ENCODE assay signal across 8 mouse cellular contexts in genomic region chr13:53426507-53426906, GRCm38 (mm10). TPM values are rescaled to one million over a fixed set of nuclear protein-coding genes. Genes with fewer than 3 reads are reported as not detected.
DNase-seq lines count a peak whose midpoint lies in the region; ATAC-seq lines count a peak whose summit lies in the region.

No protein-coding gene starts in this region.

- H3K27ac ChIP-seq in forebrain, embryonic 11.5 days (ENCODE audit: low read depth, low read length), result no peak overlapping the region
- H3K27ac ChIP-seq in forebrain, embryonic 16.5 days (ENCODE audit: low read length), result no peak overlapping the region

- DNase-seq in forebrain, embryonic 11.5 days (ENCODE audit: low spot score), result peak; percentile 92
- peak; percentile 96 for DNase-seq in ZHBTc4 (ENCODE audit: low read depth, low spot score)
- DNase-seq in cerebellum, postnatal 36 days, result peak; percentile 72 to 73
- peak; percentile 17 for DNase-seq in gonadal fat pad, adult 2 months (ENCODE audit: low read depth)
- peak; percentile 73 for DNase-seq in layer of hippocampus, adult 9-11 months
- DNase-seq in lung, postnatal 4 days, result peak; percentile 71 to 85
- peak; percentile 36 to 73 for DNase-seq in spleen, adult 18-20 months

- H3K4me3 ChIP-seq in forebrain, embryonic 11.5 days (ENCODE audit: low read depth, low read length), result no peak overlapping the region
- no peak overlapping the region for H3K4me3 ChIP-seq in forebrain, embryonic 16.5 days (replicated peaks; ENCODE audit: low read length)

- no peaks in the 10 kb centered on the region for H3K9me3 ChIP-seq in forebrain, embryonic 11.5 days (ENCODE audit: control insufficient read depth, low read length)
- H3K9me3 ChIP-seq in forebrain, embryonic 16.5 days (ENCODE audit: control insufficient read depth, low read length), result no peaks in the 10 kb centered on the region

- no peak overlapping the region for H3K4me2 ChIP-seq in forebrain, embryonic 11.5 days (ENCODE audit: low read depth, low read length, severe bottlenecking)
- H3K4me2 ChIP-seq in forebrain, embryonic 16.5 days (ENCODE audit: low read length), result no peak overlapping the region

- H3K9ac ChIP-seq in forebrain, embryonic 11.5 days (ENCODE audit: low read length), result no peak overlapping the region
- no peak overlapping the region for H3K9ac ChIP-seq in forebrain, embryonic 16.5 days (replicated peaks; ENCODE audit: low read depth, low read length)

- H3K36me3 ChIP-seq in forebrain, embryonic 11.5 days (ENCODE audit: control insufficient read depth, insufficient read depth, low read length), result no peaks in the 10 kb centered on the region
- H3K36me3 ChIP-seq in forebrain, embryonic 16.5 days (ENCODE audit: control insufficient read depth, insufficient read depth), result no peaks in the 10 kb centered on the region

- no peaks in the 10 kb centered on the region for H3K4me1 ChIP-seq in forebrain, embryonic 11.5 days (replicated peaks; ENCODE audit: control insufficient read depth, insufficient read depth, low read length)
- H3K4me1 ChIP-seq in forebrain, embryonic 16.5 days (replicated peaks; ENCODE audit: control insufficient read depth, insufficient read depth, low read length), result no peaks in the 10 kb centered on the region

- no peaks in the 10 kb centered on the region for H3K27me3 ChIP-seq in forebrain, embryonic 11.5 days (ENCODE audit: control insufficient read depth, insufficient read depth, low read length)
- H3K27me3 ChIP-seq in forebrain, embryonic 16.5 days (replicated peaks; ENCODE audit: control insufficient read depth, insufficient read depth, low read length), result no peaks in the 10 kb centered on the region

- 22% methylated on average over 7 of the region's 7 CpGs for WGBS in forebrain, embryonic 11.5 days
- 23% methylated on average over 7 of the region's 7 CpGs for WGBS in forebrain, embryonic 16.5 days

- ATAC-seq in forebrain, embryonic 11.5 days (replicated peaks; ENCODE audit: low FRiP score), result no peak
- no peak for ATAC-seq in forebrain, embryonic 16.5 days

RNA-seq across cellular contexts. Expression of gene Msx2, which starts 46.4 kb away (rescaled TPM):
- polyA plus RNA-seq in forebrain, embryonic 11.5 days (2014; fragmentation: Nextera tagmentation; extraction: Ambion mirVana), result 33.0 and 36.6 TPM in 2 replicates
- polyA plus RNA-seq in forebrain, embryonic 16.5 days (2015; fragmentation: Nextera tagmentation; extraction: Ambion mirVana), result 0.38 and 0.41 TPM in 2 replicates
- 0.22 and 0.30 TPM in 2 replicates for polyA plus RNA-seq in gonadal fat pad, adult 2 months (2012; rRNA removed)

RNA-seq across cellular contexts. Expression of gene Sptlc1, which starts 49.3 kb away (rescaled TPM):
- polyA plus RNA-seq in forebrain, embryonic 11.5 days (2014; fragmentation: Nextera tagmentation; extraction: Ambion mirVana), result 30.8 and 33.5 TPM in 2 replicates
- polyA plus RNA-seq in forebrain, embryonic 16.5 days (2015; fragmentation: Nextera tagmentation; extraction: Ambion mirVana), result 28.6 and 32.1 TPM in 2 replicates
- polyA plus RNA-seq in gonadal fat pad, adult 2 months (2012; rRNA removed), result 22.6 and 23.8 TPM in 2 replicates

Comparison
In these comparisons a context has a peak if more than half of its experiments do, and no peak if none do; other contexts are left out.
1. RNA of gene Msx2, which starts 46.4 kb away (polyA plus RNA-seq): 33.0 to 36.6 TPM in forebrain, embryonic 11.5 days; 0.38 to 0.41 TPM in forebrain, embryonic 16.5 days and 0.22 to 0.30 TPM in gonadal fat pad, adult 2 months; every median in the first group is over 10 times any median in the second.
2. DNase-seq: peak in every context shown above with its lines; median percentile 96 in ZHBTc4; 92 in forebrain, embryonic 11.5 days; 78 in lung, postnatal 4 days; 73 in layer of hippocampus, adult 9-11 months; 72 in cerebellum, postnatal 36 days; 54 in spleen, adult 18-20 months; 17 in gonadal fat pad, adult 2 months.